Mouse (Mus musculus) testis, adult 2 months (tissue): ENCODE measurements at regions not wholly inside any gene's neighbourhood (a gene's known extent, or its start where the extent isn't known, plus 50 kb on each side); places are given as distances from the start of the nearest gene placed in this dataset.

ENCODE experiments used
- CTCF ChIP-seq: fragments of 200-500 bp; IDR thresholded peaks from 2 replicates; pipeline ENCODE4 v1.5.1; 2012; ENCODE audit warnings: low read depth, mild to moderate bottlenecking, inconsistent platforms, low read length, moderate library complexity; ENCODE audit not compliant: control insufficient read depth, insufficient read depth, insufficient replicate concordance
- POLR2A ChIP-seq: fragments of 200-500 bp; IDR thresholded peaks from 2 replicates; pipeline ENCODE4 v1.6.1; 2012; ENCODE audit warnings: low read depth, mild to moderate bottlenecking, inconsistent platforms, low read length, moderate library complexity; ENCODE audit not compliant: control insufficient read depth

- TF ChIP-seq POLR2A = no peak
- TF ChIP-seq CTCF = no peak
These were observed 200.3 kb upstream of the Myocd start for GRCm38 (mm10) chr11:65469762-65470741.
